Mouse (Mus musculus) lung, postnatal 0 days (tissue): ENCODE data around the gene Gm47289. TPM values are rescaled to one million over a fixed set of nuclear protein-coding genes. Genes with fewer than 3 reads are reported as not detected.

Source experiments
- ATAC-seq: fragments of 200-750 bp; cut with Nextera tagmentation; 2 replicates; pipeline ENCODE4 v1.8.0; 2017; ENCODE audit warnings: moderate library complexity
- DNase-seq: peaks from one replicate; pipeline ENCODE4 v3.0.0-alpha.2; 2016; ENCODE audit warnings: low spot score
- H3K27ac ChIP-seq: fragments of 300-500 bp; sonication (generic); 2 replicates; pipeline ENCODE4 v1.5.1; 2014; ENCODE audit warnings: antibody characterized with exemption, mild to moderate bottlenecking, low read length, mixed read lengths
- H3K27me3 ChIP-seq: fragments of 300-500 bp; sonication (generic); replicated peaks from 2 replicates; pipeline ENCODE4 v1.6.1; 2014; ENCODE audit warnings: low read length, mixed read lengths; ENCODE audit not compliant: insufficient read depth
- H3K36me3 ChIP-seq: fragments of 300-500 bp; sonication (generic); 2 replicates; pipeline ENCODE4 v1.6.1; 2014; ENCODE audit warnings: low read length, mixed read lengths; ENCODE audit not compliant: insufficient read depth
- H3K4me1 ChIP-seq: fragments of 300-500 bp; sonication (generic); 2 replicates; pipeline ENCODE4 v1.6.1; 2014; ENCODE audit warnings: antibody characterized with exemption, low read depth, low read length, mixed read lengths; ENCODE audit not compliant: insufficient read depth
- H3K4me2 ChIP-seq: fragments of 300-500 bp; sonication (generic); replicated peaks from 2 replicates; pipeline ENCODE4 v1.6.1; 2014; ENCODE audit warnings: low read depth, mild to moderate bottlenecking, low read length, moderate library complexity, mixed read lengths
- H3K4me3 ChIP-seq: fragments of 300-500 bp; sonication (generic); 2 replicates; pipeline ENCODE4 v1.5.1; 2014; ENCODE audit warnings: low read depth, low read length
- H3K9ac ChIP-seq: fragments of 300-500 bp; sonication (generic); replicated peaks from 2 replicates; pipeline ENCODE4 v1.6.1; 2014; ENCODE audit warnings: low read depth, mild to moderate bottlenecking
- H3K9me3 ChIP-seq: fragments of 300-500 bp; sonication (generic); 2 replicates; pipeline ENCODE4 v1.6.1; 2016; ENCODE audit warnings: low read length, mixed read lengths
- CTCF ChIP-seq: IDR thresholded peaks from 2 replicates; pipeline ENCODE4 v1.5.1; 2016; ENCODE audit warnings: antibody characterized with exemption, mild to moderate bottlenecking
- EP300 ChIP-seq: IDR thresholded peaks from 2 replicates; pipeline ENCODE4 v1.6.1; 2016; ENCODE audit warnings: antibody characterized with exemption, mild to moderate bottlenecking, control low read depth
- WGBS: fragments of 180-500 bp; shearing (Covaris S2); extraction: QIAGEN DNeasy Blood & Tissue Kit; methylation state at CpG from one replicate; pipeline ENCODE4 v1.1.7; 2014; 5-methylcytosine and 5-hydroxymethylcytosine counted together
- polyA plus RNA-seq: library from polyadenylated mRNA; unstranded; fragments of >200 nt; fragmentation: Nextera tagmentation; extraction: Ambion mirVana; gene quantifications from 2 replicates; pipeline ENCODE4 v1.2.1, GENCODE M21; 2015

The Gm47289 gene
- polyA plus RNA-seq, 1 experiment from 2014 or later = not detected

DNA sequence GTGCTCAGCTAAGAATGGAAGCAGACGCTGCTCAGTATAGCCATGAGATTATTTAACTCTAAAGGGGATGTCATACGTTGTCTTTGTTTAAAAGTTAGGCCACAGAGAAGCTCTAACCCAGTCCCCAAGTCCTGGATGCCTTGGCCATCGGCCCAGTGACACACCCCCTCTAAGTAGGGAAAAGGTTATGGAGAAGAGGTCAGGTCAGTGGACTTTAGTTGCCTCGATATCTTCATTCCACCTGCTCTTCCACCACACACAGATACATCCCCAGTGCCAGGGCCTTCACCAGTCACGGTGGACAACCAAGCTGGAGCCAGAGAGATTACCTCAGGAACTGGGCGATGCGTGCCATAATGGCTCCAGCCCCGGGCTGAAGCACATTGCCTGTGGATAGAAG, 3.5 kb upstream of the Gm47289 start:
- Histone ChIP-seq H3K27me3 (no peaks in the 10 kb centered on the region; the same call in 1 of the 2 replicates), H3K36me3 (no peaks in the 10 kb centered on the region), H3K27ac (no peak overlapping the region), H3K4me2 (no peak overlapping the region), H3K9ac (no peak overlapping the region), H3K4me1 (no peaks in the 10 kb centered on the region), H3K4me3 (no peak overlapping the region), H3K9me3 (no peaks in the 10 kb centered on the region)
- DNase-seq (no peak), ATAC-seq (no peak)
- TF ChIP-seq EP300 (no peak), CTCF (no peak)
- WGBS = 69% methylated on average over 8 of the region's 8 CpGs

DNA sequence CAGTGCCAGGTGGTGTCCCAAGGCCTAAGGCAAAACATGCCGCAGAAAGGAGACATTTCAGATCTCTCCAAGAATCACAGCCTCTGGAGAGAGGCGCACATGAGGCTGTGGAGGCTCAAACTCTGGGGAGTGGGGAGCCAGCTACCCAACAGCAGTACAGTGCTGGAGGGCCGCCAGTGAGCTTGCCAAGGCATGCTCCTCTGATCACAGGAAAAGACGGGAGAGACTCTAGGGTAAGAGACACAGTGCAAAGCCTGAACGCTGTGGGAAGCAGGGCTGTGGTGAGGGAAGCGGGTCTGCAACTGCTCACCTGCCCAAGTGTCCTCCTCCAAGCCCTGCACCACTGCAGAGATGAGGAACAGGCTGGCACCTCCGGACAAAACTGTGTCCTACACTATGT, 3.1 kb upstream of the Gm47289 start:
- no peak overlapping the region for H3K4me2 ChIP-seq
- no peak overlapping the region for H3K27ac ChIP-seq
- H3K9ac ChIP-seq = no peak overlapping the region
- no peak for TF ChIP-seq CTCF
- TF ChIP-seq EP300 = no peak
- 49% methylated on average over 7 of the region's 7 CpGs for WGBS
- H3K27me3 ChIP-seq = no peaks in the 10 kb centered on the region; the same call in 1 of the 2 replicates
- H3K9me3 ChIP-seq = no peaks in the 10 kb centered on the region
- DNase-seq (no peak), ATAC-seq (no peak)
- H3K4me3 ChIP-seq = no peak overlapping the region
- no peaks in the 10 kb centered on the region for H3K36me3 ChIP-seq
- no peaks in the 10 kb centered on the region for H3K4me1 ChIP-seq

DNA sequence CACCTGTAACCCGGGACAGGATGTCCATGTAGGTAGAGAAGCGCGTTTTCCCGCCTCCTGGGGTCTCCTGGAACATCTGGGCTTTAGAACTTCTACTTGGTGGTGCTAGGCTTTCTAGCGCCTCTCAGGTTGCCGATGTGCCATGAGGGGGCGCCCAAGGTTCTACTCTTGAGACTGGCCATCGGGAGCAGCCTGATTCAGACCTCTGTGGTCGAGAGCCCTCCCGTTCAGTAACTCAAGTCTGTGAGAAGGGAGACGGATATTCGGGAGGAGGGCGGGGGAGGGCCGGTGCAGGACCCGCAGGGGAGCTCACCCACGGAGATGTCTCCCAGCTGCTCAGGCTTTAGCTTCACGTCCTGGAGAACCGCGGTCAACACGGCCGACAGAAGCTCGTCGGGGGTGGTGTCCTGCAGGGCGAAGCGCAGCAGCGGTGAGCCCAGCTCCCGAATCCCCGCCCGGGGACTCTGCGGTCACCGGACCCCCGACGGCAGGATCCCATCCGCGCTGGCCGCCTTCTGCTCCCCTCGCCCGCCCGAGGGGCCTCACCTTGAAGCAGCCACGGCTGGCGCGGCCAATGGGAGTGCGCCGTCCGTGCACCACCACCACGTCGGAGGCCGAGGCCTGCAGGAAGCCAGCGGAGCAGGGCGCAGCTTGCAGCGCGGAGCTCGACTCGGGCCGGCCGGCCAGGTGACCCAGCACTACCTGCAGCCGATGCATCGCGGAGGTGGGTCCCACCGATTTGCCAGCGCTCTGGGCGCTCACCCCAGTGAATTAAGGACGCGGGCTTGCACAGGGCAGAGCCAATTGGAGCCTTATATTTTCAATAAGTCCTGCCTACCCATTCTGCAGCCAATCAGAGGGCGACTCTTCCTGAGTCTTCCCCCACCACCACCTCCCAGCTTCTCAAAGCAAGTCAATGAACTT, 2.4 kb upstream of the Gm47289 start, which contains the start of gene Acaa1b:
Gene Acaa1b (minus strand): TSS at position 816 of the 924 bp plus-strand sequence.
- Histone ChIP-seq H3K4me1 (no peaks in the 10 kb centered on the region), H3K36me3 (no peaks in the 10 kb centered on the region), H3K9ac (no peak within 1 kb of the TSS), H3K4me2 (peak within 1 kb of the TSS; percentile 50), H3K27ac (no peak within 1 kb of the TSS), H3K9me3 (no peaks in the 10 kb centered on the region), H3K4me3 (peak within 1 kb of the TSS; percentile 25; the same call in 1 of the 2 replicates), H3K27me3 (no peaks in the 10 kb centered on the region; the same call in 1 of the 2 replicates)
- DNase-seq = peak; percentile 90
- TF ChIP-seq CTCF = peak; percentile 80
- TF ChIP-seq EP300 = no peak
- 1% methylated on average over 58 of the region's 65 CpGs for WGBS
- peak; percentile 85 for ATAC-seq

DNA sequence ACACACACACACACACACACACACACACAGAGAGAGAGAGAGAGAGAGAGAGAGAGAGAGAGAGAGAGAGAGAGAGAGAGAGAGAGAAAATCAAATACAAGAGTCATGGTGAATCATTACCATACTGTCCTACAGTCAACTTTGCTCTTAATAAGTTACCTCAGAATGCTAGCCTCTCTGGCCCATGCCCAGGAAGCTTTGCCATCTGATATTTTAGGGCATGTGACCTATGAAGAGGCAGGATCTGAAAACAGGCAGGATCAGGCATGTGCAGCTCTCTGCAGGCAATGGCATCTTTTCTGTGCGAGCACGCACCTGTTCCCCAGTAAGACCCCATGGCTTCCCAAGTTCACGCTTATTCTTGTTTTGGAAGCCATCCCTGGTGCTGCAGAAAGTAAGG, 1.7 kb downstream of the Gm47289 start:
- H3K9ac ChIP-seq = no peak overlapping the region
- H3K36me3 ChIP-seq = no peaks in the 10 kb centered on the region
- ATAC-seq (no peak), DNase-seq (no peak)
- H3K27ac ChIP-seq = no peak overlapping the region
- no peak overlapping the region for H3K4me3 ChIP-seq
- whole genome bisulfite sequencing = 91% methylated on average over 3 of the region's 3 CpGs
- H3K27me3 ChIP-seq = no peaks in the 10 kb centered on the region; the same call in 1 of the 2 replicates
- TF ChIP-seq CTCF = no peak
- no peak for TF ChIP-seq EP300
- no peaks in the 10 kb centered on the region for H3K9me3 ChIP-seq
- no peaks in the 10 kb centered on the region for H3K4me1 ChIP-seq
- H3K4me2 ChIP-seq = no peak overlapping the region

DNA sequence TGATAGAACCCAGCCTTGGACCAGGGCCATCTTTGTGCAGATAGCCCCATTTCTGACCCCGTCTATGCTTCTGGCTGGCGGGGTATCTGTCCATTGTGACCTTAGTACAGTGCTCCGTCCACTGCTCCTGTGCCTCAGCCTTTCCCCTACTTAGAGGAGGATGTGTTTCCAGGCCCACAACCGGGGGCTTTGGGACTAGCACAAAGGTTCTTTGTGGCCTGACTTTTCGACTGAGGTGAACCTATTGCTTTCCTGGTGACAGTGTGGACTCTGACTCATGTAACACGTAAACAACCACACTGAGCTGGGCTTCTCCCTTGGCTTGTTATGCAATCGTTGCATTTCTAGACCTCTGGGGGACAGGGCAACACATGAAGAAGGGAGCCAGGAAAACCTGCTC, 5.8 kb downstream of the Gm47289 start:
- no peak overlapping the region for H3K27ac ChIP-seq
- no peak overlapping the region for H3K9ac ChIP-seq
- H3K4me3 ChIP-seq = no peak overlapping the region
- H3K4me1 ChIP-seq = no peaks in the 10 kb centered on the region
- H3K36me3 ChIP-seq = no peaks in the 10 kb centered on the region
- ATAC-seq (no peak), DNase-seq (no peak)
- H3K4me2 ChIP-seq = no peak overlapping the region
- 83% methylated on average over 7 of the region's 7 CpGs for WGBS
- TF ChIP-seq EP300 (no peak), CTCF (no peak)
- no peaks in the 10 kb centered on the region for H3K9me3 ChIP-seq
- no peaks in the 10 kb centered on the region for H3K27me3 ChIP-seq

DNA sequence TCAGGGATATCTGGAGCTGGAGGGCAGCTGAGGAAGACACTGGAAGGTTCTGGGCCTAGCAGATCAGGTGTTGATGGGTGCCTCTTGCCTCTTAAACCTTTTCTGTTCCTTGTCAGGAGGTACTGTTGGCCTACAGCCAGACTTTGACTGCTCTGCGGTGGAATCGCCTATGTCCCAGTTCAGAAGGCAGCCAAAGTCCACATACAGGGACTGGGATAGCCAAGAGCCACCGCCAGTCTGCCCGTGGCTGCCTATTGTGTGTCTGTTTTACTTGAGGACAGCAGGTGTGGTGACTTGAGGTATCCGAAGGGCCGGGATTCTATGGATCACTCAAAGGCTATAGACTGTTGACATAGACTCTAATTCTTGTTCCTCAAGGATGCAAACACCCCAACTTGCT, 6.6 kb downstream of the Gm47289 start:
- Histone ChIP-seq H3K9me3 (no peaks in the 10 kb centered on the region), H3K27me3 (no peaks in the 10 kb centered on the region), H3K27ac (no peak overlapping the region), H3K4me3 (no peak overlapping the region), H3K36me3 (no peaks in the 10 kb centered on the region), H3K4me1 (no peaks in the 10 kb centered on the region), H3K9ac (no peak overlapping the region), H3K4me2 (no peak overlapping the region)
- no peak for ATAC-seq
- WGBS = 85% methylated on average over 6 of the region's 6 CpGs
- no peak for TF ChIP-seq EP300
- no peak for TF ChIP-seq CTCF
- no peak for DNase-seq
